Mouse (Mus musculus) monocyte, adult 59 days (primary cell): Measurements from ENCODE around the gene Ccng2. TPM values are rescaled to one million over a fixed set of nuclear protein-coding genes. Genes with fewer than 3 reads are reported as not detected.

ENCODE experiments used
- total RNA-seq, 2 experiments: library from RNA; stranded (reverse); gene quantifications; one replicate each; pipeline ENCODE4 v1.2.4; 2023

The Ccng2 gene
- 10 to 100 TPM; 52.2 to 62.3 TPM for total RNA-seq

GRCm38 (mm10) chr5:93266883-93267704, at the start of gene Ccng2:
Ccng2 (plus strand) TSS chr5:93267257.

Other genes with a start within 250 kb of the Ccng2 start
- not detected for gene Sowahb, start 222.2 kb upstream of the Ccng2 start, total RNA-seq
- gene Sept11, start 173.8 kb upstream of the Ccng2 start, total RNA-seq = 10 to 100 TPM; 73.8 to 88.4 TPM
- gene Ccni, start 60.8 kb upstream of the Ccng2 start, total RNA-seq = 100 to 1,000 TPM; 130 to 131 TPM
- gene 2010109A12Rik, start 60.7 kb upstream of the Ccng2 start, total RNA-seq = 1 to 10 TPM in 1 of 2 experiments, not detected in 1; 1.5 TPM